Mouse (Mus musculus): ENCODE measurements around the gene Pold1.

Gene Pold1

GRCm38 (mm10) chr7:44485572-44486195 lies 63.0 kb downstream of the Pold1 start:
- peak; percentile 40 for DNase-seq (ENCODE audit: low spot score)

DNA sequence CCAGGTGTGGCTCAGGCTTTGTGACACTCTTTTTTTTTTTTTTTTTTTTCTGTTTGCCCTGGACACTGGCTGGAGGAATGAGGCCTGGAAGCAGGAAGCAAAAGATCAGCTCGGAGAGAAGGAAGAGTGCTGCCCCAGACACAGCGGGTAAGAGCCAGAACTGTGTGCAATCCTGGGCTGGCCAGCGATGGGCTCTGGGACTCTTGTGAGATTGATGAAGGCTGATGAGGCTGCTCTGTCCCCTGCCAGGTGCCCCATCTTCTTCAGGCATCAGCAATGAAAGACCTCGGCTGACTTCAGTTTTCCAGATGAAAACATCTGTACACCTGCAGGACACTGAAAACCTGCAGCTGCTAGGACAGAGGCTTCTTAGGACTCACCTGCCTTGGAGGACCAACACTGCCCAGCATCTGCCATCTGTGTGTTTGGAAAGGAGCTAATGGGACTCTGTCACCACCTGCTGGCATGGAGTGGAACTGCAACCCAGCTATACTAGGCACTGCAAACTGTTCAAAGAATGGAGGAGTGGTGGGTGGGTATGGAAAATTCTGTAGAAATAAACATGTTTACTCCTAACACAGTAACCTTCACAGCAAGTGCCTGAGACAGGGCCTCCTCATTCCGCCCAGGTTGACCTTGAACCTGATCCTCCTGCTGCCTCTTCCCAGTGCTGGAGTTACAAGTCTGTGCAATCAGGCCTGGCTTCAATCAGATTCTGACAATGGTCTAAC lies 63.6 kb downstream of the Pold1 start:
- DNase-seq (ENCODE audit: low spot score), result peak; percentile 88

GRCm38 (mm10) chr7:44484109-44484508 lies 64.5 kb downstream of the Pold1 start:
- DNase-seq (ENCODE audit: low spot score), result no peak

- DNase-seq (ENCODE audit: low spot score), result no peak
These were observed 65.7 kb downstream of the Pold1 start for GRCm38 (mm10) chr7:44482836-44483435.
